Mouse (Mus musculus) embryo, embryonic 11 days (tissue): ENCODE measurements at regions not wholly inside any gene's neighbourhood (a gene's known extent, or its start where the extent isn't known, plus 50 kb on each side); places are given as distances from the start of the nearest gene placed in this dataset.

Source experiments
- DNase-seq: peaks from one replicate; pipeline ENCODE4 v3.0.0-alpha.2; 2015

DNA sequence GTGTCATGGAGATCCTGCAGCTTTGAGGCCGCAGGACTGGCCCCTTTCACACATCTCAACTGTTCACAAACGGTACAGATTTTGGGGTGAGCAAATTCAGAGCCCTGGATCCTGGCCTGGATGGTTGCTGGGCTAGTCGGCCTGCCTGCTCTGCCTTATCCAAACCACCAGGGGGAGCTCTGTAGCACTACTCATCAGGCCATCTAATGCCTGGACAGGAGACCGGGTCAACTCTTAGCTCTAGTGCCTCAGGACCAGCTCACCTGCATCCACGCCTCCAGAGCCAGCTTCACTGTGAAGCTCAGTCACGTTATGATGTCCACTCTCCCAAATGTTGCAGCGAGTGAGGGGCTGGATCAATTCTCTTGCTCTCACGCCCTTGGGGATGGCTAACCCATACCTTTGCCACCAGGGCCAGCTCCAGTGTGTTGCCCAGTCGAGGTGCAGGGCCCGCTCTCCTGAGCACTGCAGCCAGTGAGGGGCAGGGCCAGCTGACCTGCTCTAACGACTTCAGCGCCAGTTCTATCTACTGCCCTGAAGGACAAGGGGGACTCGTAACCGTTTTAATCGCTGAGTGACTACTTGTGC is 206.8 kb downstream of the Etnk1 start:
- DNase-seq = peak; percentile 75

DNA sequence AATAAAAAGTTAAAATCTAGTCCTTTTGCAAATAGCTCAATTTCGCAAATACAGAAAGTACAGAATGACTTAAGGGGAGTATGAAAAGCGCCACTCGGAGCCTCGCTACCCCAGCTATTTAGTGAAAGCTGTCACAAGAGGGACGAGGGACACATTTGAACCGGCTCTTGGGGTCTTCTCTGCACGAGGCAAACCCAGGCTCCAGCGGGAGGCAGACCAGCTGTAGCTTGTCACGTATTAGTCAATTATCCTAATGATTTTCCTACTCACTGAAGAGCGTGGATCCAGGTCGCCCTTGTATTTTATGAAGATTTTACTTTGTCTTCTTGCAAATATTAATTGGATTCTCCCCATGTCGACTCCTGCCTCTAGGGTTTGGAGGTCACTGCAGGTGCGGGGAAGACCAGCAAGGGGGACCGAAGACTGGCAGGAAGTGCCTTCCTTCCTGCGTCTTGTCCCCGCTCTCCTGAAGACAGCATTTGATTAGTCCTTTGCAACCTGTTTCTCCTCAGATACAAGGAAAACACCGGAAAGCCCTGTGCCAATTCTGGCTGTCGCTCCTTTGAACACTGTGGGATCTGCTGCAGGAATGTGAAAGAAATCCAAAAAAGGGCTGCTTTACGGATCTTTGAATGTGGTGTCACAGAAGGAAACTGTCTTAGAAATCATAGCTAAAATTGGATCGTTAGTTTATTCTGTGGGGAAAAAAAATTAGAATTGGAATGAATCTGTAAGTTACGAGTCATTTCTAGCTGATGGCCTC is 209.1 kb downstream of the Etnk1 start:
- no peak for DNase-seq

DNA sequence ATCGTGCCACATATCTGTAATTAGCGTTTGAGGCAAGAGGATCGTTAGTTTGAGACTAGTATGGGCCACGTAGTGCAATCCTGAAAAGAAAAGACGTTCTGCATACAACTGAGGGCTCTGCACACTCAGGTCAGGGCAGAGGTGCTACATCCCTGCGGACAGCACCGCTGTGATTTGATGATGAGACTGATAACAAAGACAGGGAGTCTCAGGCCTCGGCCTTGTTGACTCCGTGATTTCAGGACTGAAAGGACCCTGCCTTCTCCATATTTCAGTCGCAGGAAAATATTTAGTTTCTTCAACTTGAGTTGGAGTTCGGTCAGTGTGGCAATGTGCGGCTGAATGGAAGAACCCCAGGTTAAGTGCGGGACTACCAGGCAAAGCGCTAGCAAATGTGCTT is 210.1 kb downstream of the Etnk1 start:
- DNase-seq = no peak

DNA sequence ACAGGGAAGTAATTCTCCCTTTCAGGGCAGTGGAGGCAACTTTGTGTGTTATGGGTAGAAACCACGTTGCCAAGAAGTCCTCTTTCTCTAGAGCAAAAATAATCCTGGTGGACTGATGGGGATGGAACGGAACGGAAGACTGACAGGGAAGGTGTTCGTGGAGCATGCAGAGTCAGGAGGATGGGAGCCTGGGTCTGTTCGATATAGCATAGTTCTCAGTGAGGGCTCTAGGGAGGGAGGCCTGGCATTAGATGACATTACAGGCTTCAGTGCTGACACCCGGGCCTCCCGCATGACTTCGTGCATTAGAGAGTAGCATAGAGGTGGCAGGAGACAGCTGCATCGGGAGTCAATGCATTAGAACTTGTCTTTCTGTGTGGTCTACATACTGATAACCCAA is 211.1 kb downstream of the Etnk1 start:
- DNase-seq = no peak

DNA sequence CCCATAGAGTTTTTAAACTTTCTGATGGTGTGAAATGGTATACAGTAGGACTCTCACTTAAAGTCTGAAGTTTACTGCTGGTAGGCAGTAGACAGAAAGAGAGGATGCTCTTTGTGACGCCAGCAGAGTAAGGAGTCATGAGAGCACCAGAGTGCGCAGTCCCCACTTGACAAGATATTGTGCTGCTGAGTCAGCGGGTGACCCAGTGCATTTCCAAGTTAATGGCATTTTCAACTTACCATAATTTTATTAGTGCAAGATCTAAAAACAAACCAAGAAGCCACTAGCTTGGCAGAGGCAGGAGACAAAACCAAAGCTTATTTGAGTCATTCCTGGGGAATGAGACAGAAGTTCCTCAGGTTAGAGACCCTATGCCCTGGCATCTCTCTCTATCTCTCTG is 213.5 kb downstream of the Etnk1 start:
- DNase-seq = no peak

DNA sequence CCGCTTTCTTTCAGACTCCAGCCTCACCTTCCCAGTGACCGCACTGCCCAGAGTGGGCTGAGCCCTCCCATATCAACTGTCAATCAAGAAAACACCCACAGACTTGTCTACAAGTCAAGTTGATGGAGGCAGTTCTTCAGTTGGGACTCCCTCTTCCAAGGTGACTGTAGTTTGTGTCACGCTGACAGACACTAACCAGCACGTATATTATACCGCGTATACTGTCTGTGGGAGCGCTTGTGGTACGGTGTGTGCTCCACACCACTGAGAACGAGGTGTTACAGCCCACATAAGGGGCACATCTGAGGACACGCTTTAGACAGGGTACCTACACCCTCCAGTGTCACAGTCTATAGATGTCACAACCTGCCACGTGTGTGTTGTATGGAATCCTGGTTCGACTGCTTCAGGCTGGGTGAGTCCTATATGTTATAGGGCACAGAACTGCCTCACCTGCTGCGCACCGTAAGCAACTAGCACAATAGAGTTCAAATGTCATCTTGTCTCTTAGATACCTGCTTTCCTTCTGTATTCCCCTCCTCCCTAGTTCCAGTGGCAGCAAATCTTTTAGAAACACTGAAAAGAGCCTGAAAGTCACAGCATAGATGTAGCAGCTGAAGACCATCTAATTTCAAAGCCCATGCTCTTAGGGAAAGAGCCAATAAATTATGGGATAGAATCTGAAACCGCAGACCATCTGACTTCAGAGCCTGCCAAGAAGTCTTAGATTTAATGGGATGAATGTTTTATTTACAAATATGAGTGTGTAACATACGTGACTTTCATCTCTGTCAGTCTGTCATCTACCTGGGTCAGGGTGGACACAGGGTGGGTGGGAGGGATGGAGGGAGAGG is 219.8 kb downstream of the Etnk1 start:
- DNase-seq = no peak

DNA sequence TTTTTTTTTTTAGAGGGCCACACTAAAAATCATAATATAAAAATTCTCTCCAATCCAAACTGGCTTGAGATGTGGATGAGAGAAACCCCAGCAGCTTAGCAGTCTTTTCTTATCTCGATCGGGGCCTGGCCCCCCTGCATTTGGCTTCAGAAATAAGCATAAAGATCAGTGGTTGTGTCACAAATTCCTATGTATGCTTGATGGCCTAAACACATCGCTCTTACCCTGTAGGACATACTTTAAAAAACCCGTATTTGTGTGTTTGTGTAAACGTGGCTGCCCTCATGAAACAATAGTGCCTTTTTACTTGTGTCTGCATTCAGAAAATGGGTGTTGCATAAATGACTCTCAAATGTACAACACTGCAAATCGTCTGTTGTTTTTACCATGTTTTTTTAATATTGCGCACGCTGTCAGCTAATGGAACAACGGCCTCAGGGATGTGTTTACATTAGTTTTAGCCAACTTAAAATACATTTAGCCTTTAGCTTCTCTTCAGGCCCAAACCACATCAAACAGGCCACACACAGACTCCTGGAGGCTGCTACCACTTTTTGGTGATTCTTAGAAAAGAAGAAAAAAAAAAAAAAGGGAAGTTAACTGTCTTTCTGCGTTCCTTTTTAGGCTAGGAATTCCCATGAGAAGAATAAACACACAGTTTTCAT is 226.7 kb downstream of the Etnk1 start:
- no peak for DNase-seq

DNA sequence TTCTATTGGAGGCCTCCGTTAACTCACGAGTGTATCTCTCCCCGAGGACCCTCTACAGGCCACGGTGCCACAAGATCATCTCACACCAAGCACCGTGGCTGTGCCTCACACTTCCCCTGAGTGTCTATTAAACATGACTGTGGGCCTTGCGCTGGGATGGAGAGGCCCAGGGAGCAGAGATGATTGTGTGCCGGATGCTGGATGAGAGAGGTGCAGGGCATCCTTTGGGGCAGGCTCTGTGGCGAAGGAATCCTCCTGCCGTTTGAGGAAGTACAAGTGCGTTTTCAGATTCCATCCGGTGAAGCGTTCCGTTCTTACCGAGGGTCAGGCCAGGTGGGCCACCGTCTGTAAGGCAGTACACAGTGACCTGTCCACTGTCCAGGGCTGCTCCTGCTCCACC is 227.4 kb downstream of the Etnk1 start:
- DNase-seq = no peak

DNA sequence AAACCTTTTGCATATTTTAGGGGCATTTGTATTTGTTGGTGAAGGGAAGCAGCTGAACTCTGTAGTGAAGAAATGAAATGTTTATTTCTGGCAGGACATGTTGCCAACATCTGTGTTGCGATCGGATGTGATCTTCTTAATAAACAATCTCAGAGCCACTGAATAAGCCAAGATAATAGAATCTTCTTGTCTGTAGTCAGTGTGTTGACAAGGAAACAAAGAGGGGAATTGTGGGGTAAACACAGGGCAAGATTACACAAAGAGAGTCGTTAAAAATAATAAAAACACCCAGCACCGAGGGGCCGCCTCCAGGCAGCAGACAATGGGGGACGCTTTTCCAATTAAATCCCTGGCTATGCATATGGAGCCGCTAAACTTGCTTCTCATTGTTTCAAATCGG is 234.4 kb downstream of the Etnk1 start:
- DNase-seq = no peak

DNA sequence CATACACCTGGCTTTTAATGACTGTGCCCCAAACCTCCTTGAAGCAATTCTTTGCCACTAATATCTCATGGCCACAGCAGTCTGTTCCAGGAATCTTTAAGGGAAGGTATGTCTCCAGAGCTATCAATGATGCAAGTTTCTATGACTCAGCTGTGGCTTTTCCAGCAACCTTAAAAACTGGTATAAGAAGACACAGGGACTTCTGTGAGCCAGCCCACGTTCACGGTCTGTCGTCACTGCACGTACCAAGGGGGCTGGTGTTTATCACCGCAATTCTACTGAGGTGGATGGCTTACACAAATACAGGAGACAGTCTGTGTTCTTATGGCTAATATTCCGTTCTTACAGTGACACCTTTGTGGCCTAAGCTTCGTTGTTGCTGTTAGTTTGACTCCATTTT is 234.9 kb downstream of the Etnk1 start:
- no peak for DNase-seq

DNA sequence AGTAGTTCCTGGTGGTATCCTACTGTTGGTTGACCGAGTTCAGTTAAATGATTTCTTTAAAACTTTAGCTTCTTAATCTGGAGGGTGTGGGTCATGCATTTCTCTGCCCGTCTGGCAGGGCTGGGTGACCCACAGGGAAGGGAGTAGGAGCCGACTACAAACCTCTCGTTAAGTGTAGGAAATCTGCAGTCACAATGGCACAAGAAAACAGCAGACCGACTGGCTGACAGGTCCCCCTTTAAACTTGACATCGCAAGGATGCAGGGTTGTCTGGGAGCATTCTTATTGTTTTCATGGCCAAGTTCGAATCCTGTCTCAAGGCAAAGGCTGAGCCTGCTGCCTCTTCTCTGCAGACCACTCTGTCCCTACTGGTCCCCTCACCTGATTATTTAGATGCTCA is 235.7 kb downstream of the Etnk1 start:
- no peak for DNase-seq

DNA sequence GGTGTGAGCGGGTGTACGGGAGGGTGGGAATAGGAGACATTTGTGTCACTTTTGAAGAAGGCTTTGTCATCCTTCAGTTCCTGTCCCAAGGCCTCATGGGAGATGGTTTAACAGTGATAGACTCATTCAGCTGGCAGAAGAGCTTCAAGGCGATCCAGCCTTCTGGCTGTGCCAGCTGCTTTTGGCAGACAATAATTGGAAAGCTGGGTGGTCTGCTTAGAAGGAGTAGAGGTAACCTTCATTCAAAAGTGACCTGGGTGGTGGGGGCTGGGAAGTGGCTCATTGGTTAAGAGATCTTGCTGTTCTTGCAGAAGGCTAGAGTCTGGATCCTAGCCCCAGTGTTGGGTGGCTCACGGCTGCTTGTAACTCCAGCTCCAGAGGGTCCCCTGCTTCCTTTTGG is 237.5 kb downstream of the Etnk1 start:
- no peak for DNase-seq

DNA sequence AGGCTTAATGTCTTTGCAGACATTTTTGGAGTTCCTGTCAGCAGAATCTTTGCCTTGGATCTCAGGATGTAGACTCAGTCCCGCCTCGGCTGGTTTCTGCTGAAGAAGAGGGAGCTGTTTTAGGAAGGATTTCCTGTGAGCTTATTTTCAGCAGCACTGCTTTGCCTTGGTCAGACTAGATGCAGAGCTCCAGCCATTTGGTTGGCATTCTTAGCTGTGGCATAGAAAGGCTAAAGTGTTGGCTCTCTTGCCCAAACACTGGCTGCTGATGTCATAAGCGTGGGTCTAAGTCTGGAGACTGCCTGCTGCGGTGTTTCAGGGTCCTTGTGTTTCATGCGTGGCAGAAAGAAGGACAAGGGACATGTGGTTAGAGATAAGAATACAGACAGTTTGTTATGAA is 245.0 kb downstream of the Etnk1 start:
- no peak for DNase-seq

DNA sequence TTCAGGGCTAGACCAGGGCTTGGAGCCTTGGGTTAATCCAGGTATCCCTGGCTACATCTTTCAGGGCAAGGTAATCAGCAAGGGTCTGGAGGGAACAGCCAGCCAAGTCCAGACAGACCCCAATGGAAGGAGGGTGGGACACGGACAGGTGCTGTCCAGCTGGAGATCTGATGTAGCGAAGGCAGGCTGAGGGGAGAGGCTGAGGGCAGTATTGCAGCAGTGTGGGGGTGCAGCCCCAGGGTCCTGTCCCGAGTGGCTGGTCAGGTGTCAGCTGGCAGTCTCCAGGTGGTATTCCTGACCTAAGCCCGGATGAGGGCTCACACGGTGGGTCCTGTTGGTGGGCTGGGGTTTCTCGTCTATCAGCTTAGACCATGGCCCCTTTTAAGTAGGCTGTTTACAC is 245.7 kb downstream of the Etnk1 start:
- DNase-seq = no peak

DNA sequence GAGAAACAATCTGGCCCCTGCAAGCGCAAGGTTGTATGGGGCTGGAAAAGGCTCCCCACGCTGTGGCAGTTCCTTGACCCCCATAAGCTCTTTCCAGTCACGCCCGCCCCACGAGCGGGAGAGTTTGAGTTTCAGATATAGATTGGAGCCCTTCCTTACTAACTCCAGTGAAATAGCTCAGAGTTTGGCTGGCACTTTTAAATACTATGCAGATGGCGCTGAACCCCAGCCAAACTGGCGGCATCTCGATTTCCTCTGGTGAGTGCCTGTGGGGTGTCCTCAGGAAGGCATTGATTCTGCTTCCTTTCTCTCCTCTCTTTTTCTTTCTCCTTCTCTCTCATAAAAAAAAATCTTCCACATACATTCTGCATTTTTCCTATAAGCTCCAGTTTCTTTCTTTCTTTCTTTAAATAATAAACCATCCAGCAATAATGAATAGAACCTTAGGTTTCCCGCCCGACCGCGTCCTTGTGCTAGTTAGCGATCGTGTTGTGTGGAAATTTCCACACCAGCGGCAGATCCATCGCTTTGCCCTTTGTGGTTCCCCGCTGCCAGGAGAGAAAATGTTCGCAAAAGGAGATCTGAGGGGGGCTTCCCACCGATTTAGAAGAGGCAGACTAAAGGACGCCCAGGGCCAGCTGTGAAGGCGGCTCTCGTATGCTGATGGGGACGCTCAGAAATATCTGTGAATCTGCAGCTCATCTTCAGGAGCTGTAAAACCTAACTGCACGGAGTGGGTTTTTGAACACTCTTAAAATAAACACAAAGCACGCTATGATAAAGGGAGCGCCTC is 247.8 kb downstream of the Etnk1 start:
- no peak for DNase-seq

DNA sequence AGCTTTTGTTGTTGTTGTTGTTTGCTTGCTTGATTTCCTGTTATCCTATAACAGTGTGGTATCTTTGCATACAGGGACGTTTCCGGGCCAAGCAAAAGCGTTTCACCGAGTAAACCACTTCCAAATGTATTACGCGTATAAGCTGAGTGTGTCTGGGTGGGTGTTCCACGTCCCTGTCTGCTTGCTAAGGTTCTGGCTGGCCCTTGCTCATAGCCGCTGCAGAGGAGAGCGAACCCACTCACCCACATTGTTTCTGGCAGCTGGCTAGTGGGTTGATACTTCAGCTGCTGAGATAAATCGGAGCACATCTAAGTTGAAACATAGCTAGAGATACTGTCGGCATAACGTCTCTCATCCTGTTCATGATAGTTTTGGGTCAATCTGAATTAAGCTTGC is 248.4 kb downstream of the Etnk1 start:
- DNase-seq = no peak

DNA sequence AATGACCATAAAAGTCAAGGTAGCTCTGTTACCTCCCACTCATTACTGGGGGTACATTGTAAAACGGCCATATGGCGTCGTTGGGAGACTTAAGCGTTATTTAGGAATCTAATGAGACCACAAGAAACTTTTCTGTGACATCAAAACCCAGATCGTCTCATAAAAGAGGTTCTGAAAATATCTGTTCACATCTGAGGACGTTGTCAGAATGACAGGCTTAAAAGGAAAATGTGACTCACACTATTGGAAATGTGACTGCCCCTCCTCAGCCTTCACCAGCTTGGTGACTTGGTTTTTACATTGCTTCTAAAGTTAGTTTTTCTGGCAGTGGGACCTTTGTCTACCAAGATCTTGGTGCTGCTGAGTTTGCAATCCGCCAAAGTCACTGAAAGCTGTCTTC is 252.9 kb downstream of the Etnk1 start:
- no peak for DNase-seq

DNA sequence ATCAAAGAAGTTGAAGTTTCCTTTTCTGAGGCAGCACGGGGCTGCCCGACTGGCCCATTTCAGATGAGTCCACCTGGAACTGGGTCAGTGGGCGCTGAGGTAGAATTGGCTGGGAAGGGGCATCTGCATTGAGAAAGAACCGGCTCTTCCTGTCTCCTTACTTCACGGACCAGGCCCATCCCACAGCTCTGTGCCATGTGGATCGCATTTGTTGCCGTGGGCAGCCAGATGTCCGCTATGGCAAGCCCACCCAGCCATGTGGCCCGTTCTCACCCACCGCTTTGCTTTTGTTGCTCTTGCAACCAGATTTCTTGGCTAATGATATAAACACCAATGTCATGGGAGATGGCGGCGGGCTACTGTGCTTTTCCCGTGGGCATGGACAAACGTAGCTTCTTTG is 256.0 kb downstream of the Etnk1 start:
- DNase-seq = no peak

DNA sequence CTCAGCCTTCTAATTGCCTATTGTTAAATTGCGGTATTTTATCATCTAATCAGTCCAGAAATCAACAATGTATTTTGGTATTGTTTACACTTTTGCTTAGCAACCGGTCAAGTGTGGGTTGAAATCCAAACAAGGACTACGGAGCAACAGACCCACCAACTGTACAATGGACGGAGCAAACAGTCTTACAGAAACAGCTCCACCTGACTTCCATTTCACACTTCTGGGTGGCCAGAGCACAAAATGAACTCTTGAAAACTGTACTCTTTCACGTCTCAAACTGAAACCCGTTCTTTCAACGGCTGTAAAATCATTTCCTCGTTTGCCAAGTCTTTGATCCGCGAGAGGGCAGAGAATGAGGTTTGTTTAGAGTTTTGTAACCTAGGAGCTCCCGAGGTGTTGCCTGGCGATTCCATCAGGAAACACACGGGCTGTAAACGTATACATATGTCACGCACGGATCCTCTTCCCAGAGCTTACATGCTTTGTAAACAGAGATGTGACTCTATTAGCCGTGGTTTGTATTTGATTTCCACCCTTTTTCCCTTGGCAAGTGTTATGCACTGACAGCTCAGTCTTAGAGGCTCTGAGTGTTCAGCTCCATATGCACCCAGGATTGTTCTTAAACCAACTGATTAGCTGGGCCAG is 258.3 kb downstream of the Etnk1 start:
- no peak for DNase-seq

DNA sequence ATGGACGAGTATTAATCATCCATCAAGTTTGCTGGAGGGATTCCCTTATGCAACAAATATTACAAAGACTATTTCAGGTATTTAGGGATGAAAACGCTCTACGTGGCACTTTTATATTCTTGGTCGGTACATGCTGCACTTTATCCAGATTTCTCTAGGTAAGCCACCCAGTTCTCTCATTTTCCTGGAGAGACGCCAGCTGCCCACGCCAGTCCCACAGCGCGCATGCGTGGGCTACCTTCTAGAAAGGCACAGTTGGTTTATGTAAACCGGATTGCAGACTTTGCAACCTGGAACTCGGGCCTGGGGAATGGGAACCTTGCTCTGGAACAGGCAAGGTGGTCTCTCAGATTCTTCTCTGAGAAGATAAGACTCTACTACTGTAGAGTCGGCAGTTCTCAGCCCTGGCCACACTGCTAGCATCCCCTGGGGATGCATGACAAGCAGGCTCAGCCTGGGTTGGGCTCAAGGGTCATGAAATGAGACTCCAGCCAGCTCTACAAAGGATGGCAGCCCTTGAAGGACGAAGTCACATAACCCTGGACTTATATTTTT is 265.0 kb downstream of the Etnk1 start:
- DNase-seq = no peak

DNA sequence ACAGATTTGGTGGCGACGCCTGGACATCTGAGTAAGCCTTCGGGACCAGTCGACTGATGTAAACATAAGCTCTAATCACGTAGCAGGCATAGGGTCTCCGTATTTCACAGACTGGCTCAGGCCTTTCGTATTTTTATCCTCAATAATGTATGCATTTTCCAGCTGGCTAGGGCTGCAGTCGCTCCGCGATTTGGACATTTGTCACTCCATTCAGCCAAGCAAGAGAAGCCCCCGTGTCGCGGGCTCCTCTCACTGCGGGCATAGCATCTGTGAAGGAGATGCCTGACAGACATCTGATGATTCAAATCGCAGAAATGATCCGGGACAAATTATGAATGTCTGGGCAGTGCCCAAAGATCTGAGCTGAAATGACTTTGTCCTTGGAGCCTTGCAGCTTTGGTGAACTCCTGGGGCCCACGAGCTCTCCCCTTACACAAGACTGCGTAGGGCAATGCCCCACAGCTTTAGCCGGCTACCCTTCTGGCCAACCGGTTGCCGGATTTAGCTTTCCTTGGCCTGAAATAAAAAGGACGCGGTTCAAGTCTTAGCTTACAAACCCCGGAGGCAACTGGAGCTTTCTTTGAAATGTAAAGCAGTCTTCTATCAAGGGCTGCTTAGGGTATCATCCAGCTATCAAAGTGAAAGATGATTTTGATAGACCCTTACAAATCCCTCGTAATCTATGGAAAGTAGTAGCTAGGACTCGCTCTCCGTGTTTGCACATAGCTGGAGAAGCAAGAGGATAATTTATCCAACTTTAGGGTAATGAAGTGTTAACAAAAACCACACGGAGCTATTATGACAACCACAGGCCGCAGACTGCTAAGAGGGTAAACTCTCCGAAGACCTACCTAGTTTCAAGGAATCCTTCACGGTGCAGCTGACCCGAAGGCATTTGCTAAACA is 270.6 kb downstream of the Etnk1 start:
- peak; percentile 37 for DNase-seq
